Mouse (Mus musculus) cortical plate, adult 2 months (tissue): ENCODE data around the gene Hhatl.

Experiments
- CTCF ChIP-seq: fragments of 200-500 bp; IDR thresholded peaks from 2 replicates; pipeline ENCODE4 v1.5.1; 2011; ENCODE audit warnings: mild to moderate bottlenecking, control low read depth, low read length; ENCODE audit not compliant: insufficient read depth; ENCODE audit errors: extremely low read depth
- POLR2A ChIP-seq: fragments of 200-500 bp; IDR thresholded peaks from 2 replicates; pipeline ENCODE4 v1.6.1; 2011; ENCODE audit warnings: mild to moderate bottlenecking, low read length, control low read depth; ENCODE audit not compliant: insufficient read depth; ENCODE audit errors: extremely low read depth

GRCm38 (mm10) chr9:121791757-121792521 is at the start of gene Hhatl:
- TF ChIP-seq CTCF = no peak
- TF ChIP-seq POLR2A = no peak
